Mouse (Mus musculus): Measurements from ENCODE around the gene Lrrc20.

Gene Lrrc20

DNA sequence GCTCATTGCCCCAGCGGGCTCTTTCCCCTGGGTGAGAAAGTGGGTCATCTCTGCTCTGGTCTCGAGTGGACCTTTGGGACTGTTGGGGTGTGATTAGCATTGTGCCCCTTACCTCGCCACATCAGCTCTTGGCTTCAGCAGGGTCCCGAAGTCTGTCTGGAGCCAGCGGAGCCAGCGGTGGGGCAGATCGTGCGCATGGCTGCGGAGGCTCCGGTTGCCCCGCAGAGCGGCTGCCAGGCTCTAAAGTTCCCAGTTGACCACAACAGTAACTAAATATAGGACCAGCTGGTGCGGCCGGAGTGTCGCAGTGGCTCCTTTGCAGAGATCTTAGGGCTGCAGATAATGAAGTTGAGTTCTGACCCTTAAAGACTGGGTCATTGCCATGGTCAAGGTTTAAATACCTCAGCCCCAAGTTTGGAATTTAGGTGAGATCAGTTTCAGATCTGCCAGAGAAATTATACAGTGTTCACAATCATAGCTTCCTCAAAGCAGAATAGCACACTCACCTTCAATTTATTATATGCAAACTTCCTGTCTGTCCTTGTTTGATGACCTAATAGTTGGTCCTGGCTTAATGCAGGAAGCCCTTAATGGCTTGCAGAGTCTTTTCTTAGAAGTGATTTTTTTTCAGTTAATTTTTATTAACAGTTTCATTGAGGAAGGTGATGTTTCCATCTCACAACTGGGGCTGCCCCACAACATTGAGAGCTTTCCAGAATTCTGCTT is 1.0 kb downstream of the Lrrc20 start:
- DNase-seq = peak; percentile 37

DNA sequence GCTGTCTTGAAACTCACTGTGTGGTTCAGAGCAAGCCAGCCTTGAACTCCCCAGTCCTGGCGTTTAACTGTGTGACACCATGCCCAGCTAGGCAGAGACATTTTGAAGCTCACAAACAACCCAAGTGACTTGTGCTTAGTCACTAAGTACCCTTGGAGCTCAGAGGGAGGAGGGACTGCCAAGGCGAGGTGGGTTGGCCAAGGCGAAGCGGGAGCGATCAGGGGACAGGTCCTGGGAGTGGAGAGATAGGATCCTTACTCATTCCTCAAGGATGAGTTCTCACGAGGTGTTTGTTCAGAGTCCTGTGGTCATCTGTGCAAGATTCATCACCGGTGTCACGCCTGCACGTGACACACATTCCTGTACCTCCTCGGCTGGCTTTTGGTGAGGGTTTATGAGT is 3.9 kb downstream of the Lrrc20 start:
- no peak for DNase-seq

DNA sequence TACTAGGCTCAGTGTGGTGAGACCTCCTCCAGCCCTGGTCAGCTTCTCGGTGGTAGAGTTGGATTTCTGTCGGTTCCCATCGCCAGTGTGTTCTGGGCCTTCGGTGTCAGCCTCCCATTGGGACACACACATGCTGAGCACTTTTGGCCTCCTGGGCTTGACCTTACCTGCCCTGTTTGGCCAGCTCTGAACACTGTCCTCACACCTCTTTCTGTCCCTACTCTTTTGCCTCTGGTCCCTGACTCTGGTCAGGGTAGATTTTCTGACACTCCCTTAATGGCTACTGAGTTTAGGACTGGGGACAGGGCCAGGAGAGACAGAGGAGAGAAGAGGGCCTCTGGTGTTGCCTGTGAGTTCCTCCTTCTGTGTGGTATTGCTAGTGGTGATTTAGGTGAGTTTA is 4.3 kb downstream of the Lrrc20 start:
- no peak for DNase-seq

DNA sequence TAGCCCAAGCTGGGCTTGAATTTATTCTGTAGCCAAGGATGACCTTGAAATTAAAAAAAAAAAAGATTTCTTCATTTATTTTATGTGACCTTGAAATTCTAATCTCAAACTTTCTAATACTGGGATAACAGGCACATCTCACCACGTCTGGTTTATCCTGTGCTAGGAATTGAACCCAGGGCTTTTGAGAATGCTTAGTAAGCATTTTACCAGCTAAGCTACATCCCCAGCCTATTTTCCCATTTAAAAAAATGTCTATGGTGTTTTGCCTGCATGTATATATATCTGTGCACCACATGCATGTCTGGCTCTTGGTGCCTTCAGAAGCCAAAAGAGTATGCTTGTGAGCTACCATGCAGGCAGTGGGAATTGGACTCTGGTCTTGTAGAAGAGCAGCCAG is 4.9 kb downstream of the Lrrc20 start:
- no peak for DNase-seq

DNA sequence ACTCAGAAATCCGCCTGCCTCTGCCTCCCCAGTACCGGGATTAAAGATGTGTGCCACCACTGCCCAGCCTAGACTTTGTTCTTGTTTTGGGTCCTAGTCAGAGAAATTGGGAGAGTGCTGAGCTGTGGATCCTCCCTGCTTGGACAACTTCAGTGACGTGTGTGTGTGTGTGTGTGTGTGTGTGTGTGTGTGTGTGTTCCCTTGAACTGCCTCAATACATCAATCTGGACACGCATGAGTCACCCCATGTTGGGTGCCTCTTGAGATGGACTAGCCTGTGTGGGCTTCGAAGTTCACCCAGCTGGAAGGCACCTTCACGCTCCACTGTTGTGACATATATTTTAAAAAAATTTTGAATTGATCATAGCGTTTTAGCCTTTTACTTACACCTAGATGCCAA is 7.2 kb downstream of the Lrrc20 start:
- no peak for DNase-seq

DNA sequence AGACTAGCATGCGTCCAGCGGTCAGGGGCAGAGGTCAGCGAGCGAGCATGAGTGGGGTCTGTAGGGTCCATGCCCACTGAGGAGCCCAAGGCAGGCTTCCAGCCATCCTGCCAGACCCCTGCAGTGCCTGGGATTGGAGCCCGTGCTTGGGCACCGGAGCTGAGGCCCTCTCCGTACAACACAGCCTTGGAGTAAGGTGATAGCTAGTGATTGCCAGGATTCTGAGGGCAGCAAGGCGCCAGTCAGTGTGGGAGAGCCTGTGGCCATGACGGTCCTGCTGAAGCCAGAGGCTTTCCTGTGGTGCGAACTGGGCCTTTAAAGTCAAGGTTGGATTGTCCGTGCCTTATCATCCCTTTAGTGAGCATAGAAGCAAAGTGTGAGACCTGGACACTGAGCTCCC is 9.2 kb downstream of the Lrrc20 start:
- DNase-seq = no peak

DNA sequence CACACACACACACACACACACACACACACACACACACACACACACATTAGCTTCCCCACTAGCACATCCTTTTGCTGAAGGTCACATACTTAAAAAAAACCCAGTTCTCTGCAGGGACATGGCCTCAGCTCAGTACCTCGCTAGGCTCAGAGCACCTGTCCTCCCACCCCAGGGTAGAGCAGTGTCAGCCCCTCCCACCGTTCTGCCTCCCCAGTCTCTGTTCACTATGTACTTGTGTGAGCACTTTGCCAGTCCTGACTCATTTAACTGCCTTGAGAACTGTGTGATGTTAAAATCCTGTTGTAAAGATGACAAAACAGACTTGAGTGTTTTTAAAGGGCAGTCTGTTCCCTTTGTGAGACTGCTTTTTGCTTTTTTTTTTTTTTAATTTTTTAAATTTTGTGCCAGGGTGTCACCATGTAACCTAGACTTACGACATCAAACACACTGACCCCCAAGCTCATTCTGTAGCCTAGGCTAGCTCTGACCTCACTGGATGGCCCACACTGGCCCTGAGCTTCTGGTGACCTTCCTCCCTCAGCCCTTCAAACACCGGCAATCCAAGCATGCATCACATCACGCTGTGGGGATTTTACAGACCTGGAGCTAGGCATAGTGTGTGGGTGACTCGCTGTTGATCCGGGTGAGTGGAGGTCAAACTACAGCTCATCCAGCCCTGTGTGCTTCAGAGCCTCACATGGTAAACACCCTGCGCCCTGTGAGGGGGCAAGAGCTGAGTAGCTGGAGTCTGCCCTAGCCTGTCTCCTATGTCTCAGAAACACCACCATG is 11.1 kb downstream of the Lrrc20 start:
- no peak for DNase-seq

DNA sequence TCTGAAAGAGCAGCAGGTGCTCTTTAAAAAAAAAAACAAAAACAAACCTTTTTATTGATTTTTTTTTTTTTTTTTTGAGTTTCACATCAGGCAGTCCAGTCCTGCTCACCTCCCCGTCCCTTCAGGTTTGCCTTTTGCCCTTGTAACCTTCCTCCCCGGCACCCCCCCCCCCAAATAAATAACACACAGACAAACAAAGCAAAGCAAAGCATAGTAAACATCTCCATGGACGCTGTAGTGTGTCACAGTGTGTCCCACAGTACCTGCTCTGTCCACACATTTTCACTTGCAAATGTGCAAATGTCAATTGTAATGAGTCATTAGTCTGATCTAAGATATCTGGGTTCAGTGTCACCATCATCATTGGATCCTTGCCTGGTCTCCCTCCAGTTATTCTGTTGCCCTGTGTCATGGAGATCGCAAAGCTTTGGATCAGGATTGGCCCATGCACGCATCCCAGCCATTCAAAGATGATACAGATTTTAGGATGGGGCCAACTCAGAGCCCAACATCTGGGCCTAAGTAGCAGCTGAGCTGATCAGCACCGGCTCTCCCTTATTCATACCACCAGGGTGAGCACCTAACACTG is 13.0 kb downstream of the Lrrc20 start:
- no peak for DNase-seq

DNA sequence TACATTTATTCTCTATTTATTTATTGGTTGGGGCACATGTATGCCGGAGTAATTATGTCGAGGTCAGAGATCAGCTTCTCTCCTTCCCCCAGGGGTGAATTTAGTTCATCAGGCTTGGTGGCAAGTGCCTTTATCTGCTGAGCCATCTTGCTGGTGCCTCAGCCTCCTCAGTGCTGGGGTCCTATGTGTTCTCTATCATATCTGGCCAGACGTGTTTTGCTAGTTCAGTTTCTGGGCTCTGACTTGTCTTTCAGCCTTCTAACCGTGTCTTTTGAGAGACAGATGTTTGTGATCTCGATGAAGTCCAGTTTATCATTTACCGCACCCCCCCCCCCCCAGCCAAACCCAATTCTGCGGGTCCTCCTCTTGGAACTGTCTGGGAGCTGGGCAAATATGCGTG is 16.0 kb downstream of the Lrrc20 start:
- DNase-seq = no peak

DNA sequence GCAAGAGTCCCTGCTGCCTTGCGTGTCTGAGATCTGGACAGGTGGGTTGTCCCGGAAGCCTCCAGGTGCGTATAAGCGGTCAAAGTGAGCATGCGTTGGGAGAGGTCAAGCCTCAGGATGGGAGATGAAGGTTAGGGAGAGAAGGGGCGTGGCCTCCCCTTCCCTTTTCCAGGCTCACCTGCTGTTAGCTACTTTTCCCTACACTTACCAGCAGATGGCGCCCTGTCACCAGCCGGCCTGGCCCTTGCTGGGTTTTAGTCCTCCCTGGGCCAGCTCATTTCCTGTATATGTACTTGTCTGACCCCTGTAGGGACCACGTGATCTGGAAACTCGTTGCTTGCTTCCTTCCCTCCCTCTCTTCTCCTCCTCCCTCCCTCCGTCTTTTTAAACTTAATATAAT is 16.4 kb downstream of the Lrrc20 start:
- DNase-seq = peak; percentile 82

DNA sequence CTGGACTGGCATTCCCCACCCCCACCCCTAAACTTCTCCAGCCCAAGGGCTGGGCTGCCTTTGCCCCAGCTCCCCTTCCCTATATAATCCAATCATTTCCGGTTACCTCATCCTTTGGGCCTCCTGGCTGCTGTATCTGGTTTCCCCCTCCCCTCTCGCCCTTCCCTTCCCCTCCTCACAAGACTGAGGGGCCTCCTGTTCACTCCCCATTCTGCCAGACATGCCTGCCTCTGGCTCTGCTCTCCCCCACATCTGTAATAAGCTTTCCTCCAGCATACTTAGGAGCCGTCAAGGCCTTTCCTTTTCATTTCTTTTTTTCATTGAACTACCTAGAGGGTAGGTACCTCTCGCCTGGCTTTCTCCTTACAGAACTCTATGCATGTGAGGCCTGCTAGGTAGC is 19.9 kb downstream of the Lrrc20 start:
- DNase-seq = no peak

DNA sequence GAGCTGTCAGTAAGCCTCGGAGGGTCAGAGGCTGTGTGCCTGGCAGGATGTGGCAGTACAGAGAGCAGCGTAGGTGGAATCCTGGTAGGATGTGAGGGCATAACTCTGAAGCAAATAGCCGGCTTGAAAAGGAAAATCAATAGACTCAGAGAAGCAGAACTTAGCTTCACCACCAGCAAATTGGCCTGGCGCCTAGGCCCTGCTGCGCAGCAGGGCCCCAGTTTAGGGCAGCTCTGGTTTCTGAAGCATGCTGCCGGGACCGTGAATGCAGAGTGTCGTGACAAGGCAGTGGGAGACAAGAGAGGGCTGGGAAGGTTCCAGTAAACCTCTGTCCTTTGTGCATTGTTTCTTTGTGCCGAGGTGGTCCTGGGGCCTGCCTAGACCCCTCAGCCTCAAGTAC is 20.6 kb downstream of the Lrrc20 start:
- DNase-seq = no peak

DNA sequence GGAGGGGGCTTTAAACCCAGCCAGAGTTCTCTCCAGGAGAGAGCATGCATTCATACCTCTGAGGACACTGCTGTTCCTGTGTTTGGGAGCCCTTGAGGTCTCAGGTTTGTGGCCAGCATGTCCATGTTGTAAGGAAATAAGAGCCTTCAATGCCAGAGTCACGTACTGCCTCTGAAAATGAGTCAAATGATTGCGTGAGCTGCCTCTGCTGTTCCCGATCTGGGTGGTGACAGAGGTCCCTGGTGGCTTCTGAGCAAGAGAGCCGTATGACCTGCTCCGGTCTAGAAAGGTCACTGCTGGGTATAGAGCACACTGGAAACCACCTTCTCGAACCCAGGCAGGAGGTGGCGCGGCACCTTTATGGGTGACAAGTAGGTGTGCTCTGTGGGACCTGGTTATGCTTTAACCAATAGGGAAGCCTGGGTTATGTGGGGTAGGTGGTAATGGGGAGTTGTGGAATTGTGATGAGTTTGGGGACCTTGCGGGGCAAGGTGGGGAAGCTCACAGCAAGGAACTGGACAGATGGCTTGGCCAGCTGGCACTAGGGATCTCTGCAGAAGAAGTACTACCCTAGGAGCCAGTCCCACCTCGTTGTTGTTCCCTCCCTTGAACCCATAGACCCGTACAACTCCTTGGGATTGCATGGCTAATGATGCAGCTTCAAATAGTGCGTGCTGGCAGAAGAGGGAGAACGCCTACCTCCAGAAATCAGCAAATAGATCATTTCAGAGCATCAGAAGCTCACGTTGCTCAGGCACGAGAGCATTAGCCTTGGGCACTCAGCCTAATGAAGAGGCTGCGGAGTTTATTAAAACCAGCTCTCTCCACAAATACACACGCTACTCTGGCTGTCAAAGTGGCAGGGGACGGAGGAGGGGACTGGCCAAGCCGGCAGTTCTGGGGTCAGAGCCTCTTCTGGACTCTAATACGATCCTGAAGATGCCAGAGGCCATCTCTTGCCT is 24.2 kb downstream of the Lrrc20 start:
- DNase-seq = no peak

DNA sequence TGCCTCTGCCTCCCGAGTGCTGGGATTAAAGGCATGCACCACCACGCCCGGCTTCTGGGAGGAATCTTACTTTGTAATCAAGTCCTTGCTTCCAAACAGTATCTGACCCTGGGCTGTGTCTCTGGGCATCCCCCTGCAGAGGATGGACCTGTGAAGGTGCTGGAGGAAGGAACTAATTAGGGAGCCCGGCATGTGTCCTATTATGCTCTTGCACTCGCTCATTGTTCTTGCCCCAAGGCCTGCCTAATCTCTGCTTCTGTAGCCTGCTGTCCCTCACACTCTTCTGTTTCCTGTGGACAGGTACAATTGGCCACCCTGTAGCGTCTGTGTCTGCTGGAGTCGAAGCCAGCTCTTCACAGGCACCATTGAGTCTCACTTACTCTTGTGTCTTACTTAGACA is 25.2 kb downstream of the Lrrc20 start:
- DNase-seq = no peak

DNA sequence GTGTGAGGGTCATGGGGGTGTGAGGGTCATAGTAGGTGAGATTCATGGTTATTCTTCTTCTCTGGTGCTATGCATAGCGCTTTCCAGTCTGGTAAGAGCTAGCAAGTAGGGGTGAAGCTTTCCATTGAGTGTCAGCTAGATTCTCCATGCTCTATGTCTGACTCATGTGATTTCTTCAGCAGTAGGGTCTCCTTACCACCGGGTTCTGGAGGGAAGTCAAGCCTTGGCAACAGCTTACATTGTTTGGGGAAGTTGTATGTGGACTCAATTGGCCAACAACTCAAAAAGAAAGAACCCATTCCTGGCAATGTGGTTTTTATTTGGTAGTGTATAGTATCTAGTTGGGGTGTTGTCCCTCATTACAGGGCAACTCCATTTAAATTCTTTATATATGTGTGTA is 28.5 kb downstream of the Lrrc20 start:
- no peak for DNase-seq

DNA sequence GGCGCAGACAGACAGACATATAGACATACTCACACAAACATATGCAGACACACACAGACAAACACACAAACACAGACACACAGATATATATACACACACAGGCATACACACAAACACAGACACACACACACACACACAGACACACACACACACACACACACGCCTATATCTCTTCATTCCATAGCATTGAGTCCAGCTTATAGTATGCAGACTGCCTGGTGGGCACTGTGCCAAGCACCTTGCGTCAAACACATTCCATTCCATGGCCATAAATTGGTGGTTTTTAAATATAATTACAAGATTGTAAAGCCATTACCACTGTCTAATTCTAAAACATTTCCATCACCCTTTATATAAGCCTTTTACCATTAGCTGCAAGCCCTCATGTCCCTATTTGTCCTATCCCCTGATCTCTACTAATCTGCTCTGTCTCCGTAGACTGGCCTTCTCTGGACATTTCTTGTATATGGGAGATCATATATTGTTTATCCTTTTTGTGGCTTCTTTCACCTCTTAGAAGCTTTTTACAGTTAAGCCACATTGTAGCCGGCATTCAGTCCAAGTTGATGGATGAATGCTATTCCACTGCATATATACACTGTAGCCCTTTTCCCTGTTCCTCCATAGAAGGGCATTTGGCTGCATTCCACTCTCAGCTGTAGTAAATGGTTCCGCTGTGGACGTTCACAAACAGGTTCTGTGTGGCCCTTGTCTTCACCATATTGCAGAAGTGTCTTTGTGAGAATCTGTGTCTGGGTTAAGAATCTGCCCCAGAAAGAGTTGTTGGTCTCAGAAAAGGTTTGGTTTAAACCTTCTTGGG is 31.0 kb downstream of the Lrrc20 start:
- DNase-seq = no peak

DNA sequence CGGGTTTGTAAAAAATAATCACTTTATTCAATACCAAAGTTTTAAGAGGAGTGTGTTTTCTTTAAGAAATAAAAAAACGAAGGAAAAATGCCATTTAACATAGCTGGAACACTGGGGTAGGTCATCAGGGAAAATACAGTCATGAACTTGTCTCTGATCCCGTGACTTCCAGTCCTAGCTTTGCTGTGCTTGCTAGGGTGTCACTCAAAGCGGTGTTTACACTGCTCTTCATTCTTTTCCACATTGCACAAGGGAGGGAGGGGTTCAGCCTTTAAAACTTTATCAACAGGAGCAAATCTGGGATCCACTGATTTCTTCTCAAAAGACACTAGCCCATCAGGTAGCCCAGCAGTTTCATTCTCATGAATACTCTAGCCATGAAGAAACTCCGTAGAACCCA is 34.3 kb downstream of the Lrrc20 start:
- no peak for DNase-seq

DNA sequence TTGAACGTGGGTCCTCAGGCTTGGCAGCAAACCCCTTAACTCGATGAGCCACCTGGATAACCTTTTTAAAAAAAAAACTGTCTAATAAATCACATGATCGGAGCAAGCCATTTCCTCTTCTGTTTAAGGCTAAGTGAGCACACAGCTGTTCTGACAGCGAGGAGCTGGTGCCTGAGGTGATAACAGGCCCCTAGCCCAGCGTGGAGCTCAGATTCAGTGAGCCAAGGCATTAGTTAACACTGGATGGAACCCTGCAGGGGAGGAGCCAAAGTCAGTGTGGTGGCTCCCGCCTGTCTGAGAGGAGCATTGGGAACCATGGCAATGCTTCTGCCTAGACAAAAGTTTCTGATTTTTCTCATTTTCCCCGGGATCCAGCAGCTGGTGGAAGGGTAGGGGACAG is 35.2 kb downstream of the Lrrc20 start:
- no peak for DNase-seq

DNA sequence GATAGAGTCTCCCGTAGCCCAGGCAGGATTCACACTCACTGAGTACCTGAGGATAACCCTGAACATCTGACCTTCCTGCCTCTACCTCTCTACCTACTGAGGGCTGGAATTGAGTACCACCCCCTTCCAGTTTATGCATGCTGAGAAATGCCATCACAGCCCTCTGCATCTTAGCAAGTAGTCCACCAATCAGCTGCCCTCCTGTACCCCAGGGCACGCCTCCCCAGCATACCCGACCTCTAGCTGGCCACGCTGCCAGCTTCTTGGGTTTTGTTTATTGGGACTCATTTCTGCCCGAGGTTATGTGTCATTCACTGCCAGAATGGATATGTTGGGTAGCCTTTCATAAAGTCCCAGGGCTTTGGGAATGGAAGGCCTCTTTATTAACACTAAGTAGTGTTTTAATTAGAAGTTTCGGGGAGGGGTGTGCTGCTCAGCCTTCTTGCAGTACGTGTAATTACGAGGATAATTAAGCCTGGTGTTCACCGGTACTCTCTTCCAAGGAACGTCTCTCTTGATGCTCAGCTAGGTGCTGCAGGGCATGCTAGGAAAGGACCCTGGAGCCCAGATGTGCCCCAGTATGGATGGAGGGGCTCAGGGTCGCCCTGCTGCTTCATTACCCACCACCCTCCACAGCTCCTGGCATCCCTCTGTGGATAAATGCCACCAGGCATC is 36.8 kb downstream of the Lrrc20 start:
- DNase-seq = no peak

DNA sequence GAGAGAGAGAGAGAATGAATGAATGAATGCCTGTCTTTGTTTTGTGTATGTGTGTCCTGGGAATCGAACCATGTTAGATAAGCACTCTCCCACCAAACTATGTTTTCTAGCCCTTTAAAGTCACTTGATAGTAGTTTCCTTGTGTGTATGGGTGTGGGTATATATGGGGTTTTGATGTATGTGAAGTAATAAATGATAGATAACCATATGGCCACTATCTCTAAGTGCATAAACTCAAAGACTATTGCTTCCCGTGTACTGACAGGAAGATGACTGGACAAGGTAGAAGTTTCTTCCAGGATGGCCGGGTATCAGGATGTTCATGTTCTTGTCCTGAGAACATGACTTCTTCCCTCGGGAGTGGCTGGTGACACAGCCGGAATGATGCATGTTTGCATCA is 41.3 kb downstream of the Lrrc20 start:
- DNase-seq = no peak

DNA sequence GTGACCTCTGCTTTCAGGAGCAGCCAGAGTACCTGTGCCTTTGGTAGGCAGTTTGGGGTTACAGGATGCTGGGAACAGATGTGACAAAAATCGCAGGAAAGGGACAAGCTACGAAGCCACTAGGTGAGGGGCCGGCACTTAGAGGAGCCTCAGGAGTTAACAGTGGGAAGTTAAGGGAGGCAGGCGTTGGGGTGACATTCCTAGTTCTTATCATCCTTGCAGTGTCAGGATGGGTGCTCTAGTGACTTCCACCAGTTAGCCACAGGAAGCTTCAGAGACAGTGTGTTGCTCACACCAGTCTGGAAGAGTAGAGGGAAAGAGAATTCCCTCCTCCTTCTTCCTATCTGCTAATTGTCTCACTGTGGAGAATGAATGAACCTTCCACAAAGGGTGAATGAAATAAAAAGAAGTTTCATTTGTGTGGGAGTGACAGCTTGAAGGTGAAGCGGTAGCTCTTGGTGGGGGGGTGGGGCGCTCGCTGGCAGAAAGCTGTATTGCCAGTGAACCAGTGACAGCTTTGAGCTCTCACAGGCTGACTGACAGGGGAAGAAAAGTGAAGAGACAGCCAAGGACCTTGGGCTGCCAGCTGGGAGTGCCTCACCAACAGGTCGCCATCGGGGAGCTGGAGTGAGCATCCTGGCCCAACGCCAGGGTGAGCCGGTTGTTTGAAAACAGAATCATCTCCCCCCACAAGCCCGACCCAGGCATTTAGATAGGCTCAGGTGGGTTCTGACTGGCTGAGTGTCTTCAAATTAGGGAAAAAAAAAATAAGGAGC is 41.9 kb downstream of the Lrrc20 start:
- no peak for DNase-seq
